Mouse (Mus musculus) C2C12 (cell line): ENCODE data around the gene Nek9.

Experiments used
- CTCF ChIP-seq: IDR thresholded peaks from one replicate; pipeline ENCODE4 v1.5.1; 2011; ENCODE audit not compliant: control insufficient read depth, insufficient read depth, insufficient read length
- MAX ChIP-seq: IDR thresholded peaks from one replicate; pipeline ENCODE4 v1.6.1; 2011; ENCODE audit warnings: mild to moderate bottlenecking, control low read depth
- MYOD1 ChIP-seq: IDR thresholded peaks from one replicate; pipeline ENCODE4 v1.6.1; 2011; ENCODE audit warnings: low read depth; ENCODE audit not compliant: control insufficient read depth, insufficient read length

DNA sequence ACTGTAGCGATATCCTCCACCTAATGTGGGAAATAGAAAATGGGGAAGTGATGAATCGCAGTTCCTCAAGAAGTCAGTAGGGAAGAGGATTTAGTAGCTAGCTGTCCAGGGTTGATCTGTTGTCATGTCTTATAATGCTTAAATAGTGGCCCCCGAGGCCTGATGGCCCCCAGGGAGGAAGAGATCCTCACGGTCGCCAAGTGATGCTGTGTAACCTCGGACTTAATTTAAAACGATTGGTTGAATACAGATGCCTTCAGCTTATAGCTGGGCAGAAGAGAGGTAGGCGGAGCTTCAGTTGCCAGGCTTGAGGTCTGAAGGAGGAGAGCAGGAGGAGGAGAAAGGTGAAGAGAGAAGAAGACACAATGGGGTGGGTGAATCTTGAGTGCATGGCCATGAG, 54.8 kb downstream of the Nek9 start:
- TF ChIP-seq CTCF (no peak), MYOD1 (no peak), MAX (no peak)
